Mouse (Mus musculus): ENCODE results near the gene Shroom4.

DNA sequence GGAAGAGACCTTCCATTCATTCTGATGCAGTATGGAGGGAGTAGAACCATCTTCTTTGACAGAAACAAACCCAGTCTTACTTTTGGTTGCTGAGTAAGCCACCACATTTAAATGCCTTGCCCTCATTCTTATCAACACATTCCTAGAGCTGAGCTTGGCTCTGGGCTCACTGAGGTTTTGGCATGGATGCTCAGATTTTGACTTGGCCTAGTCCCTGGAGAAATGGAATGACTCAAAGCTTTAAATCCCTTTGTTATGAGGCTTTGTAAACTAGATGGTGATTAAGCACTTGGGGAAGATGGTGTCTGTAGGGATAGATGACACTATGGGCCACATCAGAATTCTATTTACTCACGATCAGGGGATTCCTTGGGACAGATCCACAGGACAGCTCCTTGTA lies 102.2 kb downstream of the Shroom4 start:
- TF ChIP-seq POLR2A (IDR thresholded peaks at IDR 0.05; ENCODE audit: insufficient read depth, low read length) (no peak), EP300 (IDR thresholded peaks at IDR 0.05; ENCODE audit: insufficient read depth, low read depth, low read length) (no peak)

Measured in ES-Bruce4 (cell line).